30 mouse cellular contexts compared by ENCODE assay signal in the genomic region with DNA sequence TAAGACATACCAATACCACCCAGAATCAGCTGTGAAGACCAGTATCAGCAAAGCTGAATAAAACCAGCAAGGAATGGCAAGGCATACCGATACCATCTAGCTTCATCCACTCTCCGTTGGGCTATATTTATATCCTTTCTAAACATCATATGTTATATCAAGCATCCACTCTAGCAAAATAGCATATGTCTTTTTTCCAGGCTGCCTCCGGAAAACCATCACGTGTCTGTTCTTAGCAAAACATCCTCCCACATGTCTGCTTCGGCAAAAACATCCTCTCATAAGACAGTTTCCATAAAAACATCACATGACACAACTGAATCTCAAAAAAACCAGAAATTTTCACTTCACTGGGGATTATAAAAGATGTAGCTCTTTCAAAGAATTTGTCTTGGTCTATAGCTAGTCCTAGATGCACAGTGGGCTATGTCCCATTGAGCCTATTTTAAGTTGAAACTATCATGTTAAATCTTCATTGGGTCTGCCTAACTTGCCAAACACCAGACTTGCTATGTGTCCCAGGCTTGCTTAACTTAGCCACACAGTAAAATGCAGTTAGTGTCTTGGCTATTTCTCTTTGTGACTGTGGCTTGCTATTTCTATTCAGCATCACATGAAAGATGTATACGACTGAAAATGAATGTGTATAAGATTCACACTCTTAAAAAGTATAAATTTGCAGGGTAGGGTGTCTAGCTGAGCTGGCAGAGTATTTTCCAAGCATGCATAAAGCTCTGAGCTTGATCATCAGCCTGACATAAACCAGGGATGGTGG.
A peak's percentile ranks its signal among the peaks of the same experiment; 100 is the strongest.
DNase-seq lines count a peak whose midpoint lies in the region; ATAC-seq lines count a peak whose summit lies in the region.
"Had no signal": no experiment of that assay in that cellular context is flagged by ENCODE, and none has a peak within 500 bp of the region (broad histone marks: within the 10 kb centered on the region; RNA-seq: fewer than 3 reads in every experiment).

No protein-coding gene starts in this region.

- no peak for ATAC-seq in CD4-positive, CD25-positive, alpha-beta regulatory T cell, adult 4 months
- ATAC-seq in heart, embryonic 12.5 days (ENCODE audit: insufficient number of reproducible peaks, low FRiP score) = no peak
- peak; percentile 46 for ATAC-seq in inflammation-experienced regulatory T-cells, adult 6 months
- ATAC-seq: activated CD4-positive, CD25-positive, alpha-beta regulatory T cell, adult 4 months; forebrain, embryonic 13.5 days; forebrain, embryonic 16.5 days; hindbrain, embryonic 16.5 days; intestine, postnatal 0 days had no signal

- H3K27ac ChIP-seq in heart, embryonic 12.5 days (ENCODE audit: poor library complexity, severe bottlenecking) = no peak overlapping the region
- H3K27ac ChIP-seq: embryonic facial prominence, embryonic 10.5 days; embryonic facial prominence, embryonic 13.5 days; forebrain, embryonic 13.5 days; heart, embryonic 15.5 days; hindbrain, embryonic 10.5 days; hindbrain, embryonic 13.5 days had no signal

- no peaks in the 10 kb centered on the region; the same call in 1 of the 2 replicates for H3K27me3 ChIP-seq in heart, embryonic 12.5 days (replicated peaks)
- H3K27me3 ChIP-seq: embryonic facial prominence, embryonic 13.5 days; forebrain, embryonic 13.5 days; heart, embryonic 15.5 days; hindbrain, embryonic 13.5 days had no signal

- no peaks in the 10 kb centered on the region for H3K36me3 ChIP-seq in heart, embryonic 12.5 days
- H3K36me3 ChIP-seq: embryonic facial prominence, embryonic 10.5 days; embryonic facial prominence, embryonic 13.5 days; heart, embryonic 15.5 days; hindbrain, embryonic 10.5 days; hindbrain, embryonic 13.5 days had no signal

- 75% methylated on average over 6 of the region's 6 CpGs for WGBS in heart, embryonic 12.5 days

- no peaks in the 10 kb centered on the region for H3K4me1 ChIP-seq in heart, embryonic 12.5 days (replicated peaks)
- H3K4me1 ChIP-seq: forebrain, embryonic 13.5 days; heart, embryonic 15.5 days; hindbrain, embryonic 10.5 days; hindbrain, embryonic 13.5 days had no signal

- H3K4me2 ChIP-seq in heart, embryonic 12.5 days = no peak overlapping the region
- H3K4me2 ChIP-seq: embryonic facial prominence, embryonic 13.5 days; forebrain, embryonic 13.5 days; heart, embryonic 11.5 days; heart, embryonic 15.5 days; hindbrain, embryonic 13.5 days had no signal

- peak; percentile 37 for DNase-seq in CD4-positive, CD25-positive, alpha-beta regulatory T cell, adult 2 months (ENCODE audit: low read depth, low spot score)
- peak; percentile 51 for DNase-seq in heart, adult 11 months
- DNase-seq in kidney, adult 8-10 months = no peak
- DNase-seq in right cerebral cortex, postnatal 4 days = no peak
- DNase-seq: adrenal gland, adult 8-10 months; adrenal gland, postnatal 25 days; cerebellum, adult 11-12 months; cerebellum, adult 8-10 months; cerebellum, postnatal 10 days; cerebellum, postnatal 36 days; embryo, embryonic 11 days; gastrocnemius, postnatal 10 days; gastrocnemius, postnatal 36 days; heart, postnatal 10 days; heart, postnatal 36 days had no signal

- H3K9me3 ChIP-seq in heart, embryonic 12.5 days (replicated peaks) = 0 out of 2 replicates have a peak, but pooled peaks cover 3% of the 10 kb centered on the region
- H3K9me3 ChIP-seq: embryonic facial prominence, embryonic 10.5 days; forebrain, embryonic 13.5 days; heart, embryonic 15.5 days; hindbrain, embryonic 10.5 days; hindbrain, embryonic 13.5 days had no signal

- no peak overlapping the region for H3K9ac ChIP-seq in heart, embryonic 12.5 days
- H3K9ac ChIP-seq: embryonic facial prominence, embryonic 13.5 days; forebrain, embryonic 13.5 days; heart, embryonic 15.5 days; hindbrain, embryonic 13.5 days had no signal

- no peak overlapping the region for H3K4me3 ChIP-seq in heart, embryonic 12.5 days
- H3K4me3 ChIP-seq: embryonic facial prominence, embryonic 10.5 days; embryonic facial prominence, embryonic 13.5 days; erythroblast, embryonic 14.5 days; forebrain, embryonic 13.5 days; heart, embryonic 15.5 days; hindbrain, embryonic 10.5 days; hindbrain, embryonic 13.5 days had no signal

Comparison
In these comparisons a context has a peak if more than half of its experiments do, and no peak if none do; other contexts are left out.
1. DNase-seq: peak in CD4-positive, CD25-positive, alpha-beta regulatory T cell, adult 2 months (single experiment) and heart, adult 11 months (single experiment); none in kidney, adult 8-10 months (0 of 2) and right cerebral cortex, postnatal 4 days (single experiment).